Mouse (Mus musculus) midbrain, embryonic 11.5 days (tissue): Measurements from ENCODE around the gene Smim14. TPM values are rescaled to one million over a fixed set of nuclear protein-coding genes. Genes with fewer than 3 reads are reported as not detected.

Source experiments
- ATAC-seq: fragments of 200-750 bp; cut with Nextera tagmentation; 2 replicates; pipeline ENCODE4 v1.8.0; 2017; ENCODE audit warnings: moderate TSS enrichment, moderate library complexity; ENCODE audit not compliant: low FRiP score
- DNase-seq: peaks from one replicate; pipeline ENCODE4 v3.0.0; 2015; ENCODE audit warnings: low spot score; ENCODE audit errors: missing footprints
- H3K27ac ChIP-seq: fragments of 300-500 bp; sonication (generic); 2 replicates; pipeline ENCODE4 v1.5.1; 2014; ENCODE audit warnings: low read depth, low read length
- H3K27me3 ChIP-seq: fragments of 300-500 bp; sonication (generic); 2 replicates; pipeline ENCODE4 v1.6.1; 2014; ENCODE audit warnings: mild to moderate bottlenecking, low read length, moderate library complexity, mixed read lengths; ENCODE audit not compliant: control insufficient read depth, insufficient read depth
- H3K36me3 ChIP-seq: fragments of 300-500 bp; sonication (generic); 2 replicates; pipeline ENCODE4 v1.6.1; 2014; ENCODE audit warnings: mild to moderate bottlenecking, low read length, moderate library complexity, mixed read lengths; ENCODE audit not compliant: control insufficient read depth, insufficient read depth
- H3K4me1 ChIP-seq: fragments of 300-500 bp; sonication (generic); 2 replicates; pipeline ENCODE4 v1.6.1; 2014; ENCODE audit warnings: low read length; ENCODE audit not compliant: control insufficient read depth, insufficient read depth
- H3K4me2 ChIP-seq: fragments of 300-500 bp; sonication (generic); 2 replicates; pipeline ENCODE4 v1.6.1; 2014; ENCODE audit warnings: mild to moderate bottlenecking, moderate library complexity
- H3K4me3 ChIP-seq: fragments of 300-500 bp; sonication (generic); 2 replicates; pipeline ENCODE4 v1.5.1; 2014; ENCODE audit warnings: low read depth, low read length
- H3K9ac ChIP-seq: fragments of 300-500 bp; sonication (generic); 2 replicates; pipeline ENCODE4 v1.6.1; 2014; ENCODE audit warnings: low read length
- H3K9me3 ChIP-seq: fragments of 300-500 bp; sonication (generic); 2 replicates; pipeline ENCODE4 v1.6.1; 2016; ENCODE audit warnings: low read length; ENCODE audit not compliant: control insufficient read depth
- WGBS: fragments of 180-500 bp; shearing (Covaris S2); extraction: QIAGEN DNeasy Blood & Tissue Kit; methylation state at CpG from one replicate; pipeline ENCODE4 v1.1.7; 2014; 5-methylcytosine and 5-hydroxymethylcytosine counted together
- polyA plus RNA-seq: library from polyadenylated mRNA; unstranded; fragments of >200 nt; fragmentation: Nextera tagmentation; extraction: Ambion mirVana; gene quantifications from 2 replicates; pipeline ENCODE4 v1.2.1, GENCODE M21; 2014

The Smim14 gene
- polyA plus RNA-seq, 1 experiment from 2014 or later: 82.9 TPM

- DNase-seq: peak; percentile 94
Observed at GRCm38 (mm10) chr5:65435363-65435805, 101.6 kb downstream of the Smim14 start.

GRCm38 (mm10) chr5:65434471-65435362 is 102.3 kb downstream of the Smim14 start:
- H3K4me3 ChIP-seq: peak overlapping the region; percentile 60
- H3K27ac ChIP-seq: no peak overlapping the region
- H3K27me3 ChIP-seq: no peaks in the 10 kb centered on the region
- no peaks in the 10 kb centered on the region for H3K9me3 ChIP-seq
- ATAC-seq: 0 out of 2 replicates have a peak, but pooled peaks have one; percentile 3
- peak overlapping the region; percentile 69 for H3K9ac ChIP-seq
- peak overlapping the region; percentile 52 for H3K4me2 ChIP-seq
- H3K4me1 ChIP-seq: peaks cover 3% of the 10 kb centered on the region; the same call in 1 of the 2 replicates
- H3K36me3 ChIP-seq: no peaks in the 10 kb centered on the region
- WGBS: 9% methylated on average over 15 of the region's 15 CpGs
- no peak for DNase-seq

More at GRCm38 (mm10) chr5:65435363-65435805, 101.6 kb downstream of the Smim14 start:
- Histone ChIP-seq H3K27ac (no peak overlapping the region), H3K9ac (peak overlapping the region; percentile 69), H3K4me2 (peak overlapping the region; percentile 52), H3K27me3 (no peaks in the 10 kb centered on the region), H3K4me3 (peak overlapping the region; percentile 60), H3K9me3 (no peaks in the 10 kb centered on the region), H3K4me1 (peaks cover 3% of the 10 kb centered on the region; the same call in 1 of the 2 replicates), H3K36me3 (no peaks in the 10 kb centered on the region)
- WGBS: under 1% methylated on average over 47 of the region's 47 CpGs
- no peak for ATAC-seq

- no peak for DNase-seq
- Histone ChIP-seq H3K4me3 (no peak overlapping the region), H3K27ac (no peak overlapping the region), H3K9me3 (no peaks in the 10 kb centered on the region), H3K4me1 (peaks cover 3% of the 10 kb centered on the region; the same call in 1 of the 2 replicates), H3K27me3 (no peaks in the 10 kb centered on the region), H3K4me2 (no peak overlapping the region), H3K36me3 (peaks cover 3% of the 10 kb centered on the region; the same call in 1 of the 2 replicates), H3K9ac (no peak overlapping the region)
- ATAC-seq: no peak
- 92% methylated on average over 5 of the region's 5 CpGs for WGBS
Observed at GRCm38 (mm10) chr5:65429441-65429840, 107.5 kb downstream of the Smim14 start.

- H3K4me2 ChIP-seq: no peak overlapping the region
- no peak overlapping the region for H3K9ac ChIP-seq
- H3K36me3 ChIP-seq: peaks cover 3% of the 10 kb centered on the region; the same call in 1 of the 2 replicates
- no peaks in the 10 kb centered on the region for H3K4me1 ChIP-seq
- no peak for DNase-seq
- no peak overlapping the region for H3K4me3 ChIP-seq
- no peak for ATAC-seq
- H3K27me3 ChIP-seq: no peaks in the 10 kb centered on the region
- WGBS: 34% methylated on average over 4 of the region's 4 CpGs
- H3K27ac ChIP-seq: no peak overlapping the region
- no peaks in the 10 kb centered on the region for H3K9me3 ChIP-seq
Observed at GRCm38 (mm10) chr5:65428321-65428720, 108.7 kb downstream of the Smim14 start.

- DNase-seq (no peak), ATAC-seq (no peak)
- WGBS: 94% methylated on average over 5 of the region's 5 CpGs
- Histone ChIP-seq H3K27ac (no peak overlapping the region), H3K4me1 (no peaks in the 10 kb centered on the region), H3K27me3 (no peaks in the 10 kb centered on the region), H3K4me2 (no peak overlapping the region), H3K9ac (no peak overlapping the region), H3K36me3 (peaks cover 6% of the 10 kb centered on the region; the same call in 1 of the 2 replicates), H3K9me3 (no peaks in the 10 kb centered on the region), H3K4me3 (no peak overlapping the region)
Observed at GRCm38 (mm10) chr5:65425251-65425650, 111.7 kb downstream of the Smim14 start.

GRCm38 (mm10) chr5:65424215-65424614 is 112.8 kb downstream of the Smim14 start:
- ATAC-seq (no peak), DNase-seq (no peak)
- no peak overlapping the region for H3K4me2 ChIP-seq
- H3K4me3 ChIP-seq: no peak overlapping the region
- H3K4me1 ChIP-seq: no peaks in the 10 kb centered on the region
- no peak overlapping the region for H3K9ac ChIP-seq
- WGBS: 94% methylated on average over 6 of the region's 6 CpGs
- H3K27ac ChIP-seq: no peak overlapping the region
- peaks cover 6% of the 10 kb centered on the region for H3K36me3 ChIP-seq
- H3K9me3 ChIP-seq: no peaks in the 10 kb centered on the region
- no peaks in the 10 kb centered on the region for H3K27me3 ChIP-seq

GRCm38 (mm10) chr5:65422803-65423202 is 114.2 kb downstream of the Smim14 start:
- H3K4me2 ChIP-seq: no peak overlapping the region
- H3K9me3 ChIP-seq: no peaks in the 10 kb centered on the region
- H3K9ac ChIP-seq: no peak overlapping the region
- H3K4me1 ChIP-seq: no peaks in the 10 kb centered on the region
- no peak for ATAC-seq
- DNase-seq: no peak
- WGBS: 91% methylated on average over 8 of the region's 8 CpGs
- peaks cover 10% of the 10 kb centered on the region for H3K36me3 ChIP-seq
- H3K27me3 ChIP-seq: no peaks in the 10 kb centered on the region
- H3K27ac ChIP-seq: no peak overlapping the region
- no peak overlapping the region for H3K4me3 ChIP-seq

GRCm38 (mm10) chr5:65420822-65421221 is 116.2 kb downstream of the Smim14 start:
- peaks cover 7% of the 10 kb centered on the region for H3K36me3 ChIP-seq
- H3K4me3 ChIP-seq: no peak overlapping the region
- H3K9ac ChIP-seq: no peak overlapping the region
- H3K27me3 ChIP-seq: no peaks in the 10 kb centered on the region
- no peaks in the 10 kb centered on the region for H3K9me3 ChIP-seq
- H3K4me1 ChIP-seq: peaks cover 4% of the 10 kb centered on the region; the same call in 1 of the 2 replicates
- 87% methylated on average over 6 of the region's 6 CpGs for WGBS
- DNase-seq (no peak), ATAC-seq (no peak)
- H3K27ac ChIP-seq: no peak overlapping the region
- H3K4me2 ChIP-seq: no peak overlapping the region

GRCm38 (mm10) chr5:65419136-65419535 is 117.8 kb downstream of the Smim14 start:
- WGBS: 81% methylated on average over 10 of the region's 10 CpGs
- Histone ChIP-seq H3K27me3 (no peaks in the 10 kb centered on the region), H3K4me2 (no peak overlapping the region), H3K36me3 (peaks cover 7% of the 10 kb centered on the region), H3K27ac (no peak overlapping the region), H3K4me3 (no peak overlapping the region), H3K9me3 (no peaks in the 10 kb centered on the region), H3K4me1 (peaks cover 6% of the 10 kb centered on the region), H3K9ac (no peak overlapping the region)
- DNase-seq: no peak
- ATAC-seq: no peak
